Mouse (Mus musculus) layer of hippocampus, adult 2 months (tissue): ENCODE measurements at regions not wholly inside any gene's neighbourhood (a gene's known extent, or its start where the extent isn't known, plus 50 kb on each side); places are given as distances from the start of the nearest gene placed in this dataset.

Experiments
- DNase-seq, 2 experiments: peaks; one replicate each; pipeline ENCODE4 v3.0.0; 2022; ENCODE audit warnings: low spot score in 2 of 2
- H3K27ac ChIP-seq: fragments of 200-600 bp; 2 replicates; pipeline ENCODE4 v1.8.1; 2022
- H3K4me3 ChIP-seq: fragments of 200-600 bp; 2 replicates; pipeline ENCODE4 v1.8.1; 2022; ENCODE audit warnings: mild to moderate bottlenecking
- CTCF ChIP-seq: fragments of 200-600 bp; conservative IDR thresholded peaks from 2 replicates; pipeline ENCODE4 v1.8.1; 2022; ENCODE audit warnings: antibody characterized with exemption, mild to moderate bottlenecking, moderate library complexity

- Histone ChIP-seq H3K27ac (no peak overlapping the region), H3K4me3 (no peak overlapping the region)
- peak; percentile 56 for TF ChIP-seq CTCF
- DNase-seq, result no peak
Measured at GRCm38 (mm10) chr5:116731509-116731908, 139.9 kb upstream of the Srrm4 start.

- TF ChIP-seq CTCF, result no peak
- no peak for DNase-seq
- H3K27ac ChIP-seq, result no peak overlapping the region
- H3K4me3 ChIP-seq, result no peak overlapping the region
Measured at GRCm38 (mm10) chr5:116719200-116719599, 127.6 kb upstream of the Srrm4 start.

GRCm38 (mm10) chr5:116714256-116714655 lies 122.6 kb upstream of the Srrm4 start:
- TF ChIP-seq CTCF, result no peak
- Histone ChIP-seq H3K27ac (no peak overlapping the region), H3K4me3 (no peak overlapping the region)
- no peak for DNase-seq

GRCm38 (mm10) chr5:116712056-116712455 lies 120.4 kb upstream of the Srrm4 start:
- TF ChIP-seq CTCF, result no peak
- no peak for DNase-seq
- no peak overlapping the region for H3K4me3 ChIP-seq
- H3K27ac ChIP-seq, result no peak overlapping the region

DNA sequence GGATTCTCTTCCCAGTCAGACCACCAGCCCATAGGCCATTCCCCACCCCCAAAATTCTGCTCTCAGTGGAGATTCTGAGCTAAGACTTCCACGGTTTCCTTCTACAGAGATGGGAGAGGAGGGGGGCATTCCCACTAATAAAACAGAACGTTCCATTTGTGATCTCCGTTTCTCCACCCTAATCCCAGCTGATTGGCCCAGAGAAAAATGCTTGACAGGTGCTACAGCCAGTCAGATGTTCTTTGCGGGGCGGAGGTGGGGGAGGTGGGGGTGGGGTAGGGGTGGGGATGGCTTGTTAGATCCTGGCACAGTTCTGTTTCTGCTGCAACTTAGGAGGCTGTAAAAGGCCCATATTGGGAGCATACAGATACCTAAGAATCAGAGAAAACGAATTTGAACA lies 116.9 kb upstream of the Srrm4 start:
- no peak overlapping the region for H3K4me3 ChIP-seq
- no peak overlapping the region for H3K27ac ChIP-seq
- TF ChIP-seq CTCF, result no peak
- DNase-seq, result no peak

GRCm38 (mm10) chr5:116662466-116662865 lies 70.8 kb upstream of the Srrm4 start:
- no peak for TF ChIP-seq CTCF
- Histone ChIP-seq H3K27ac (no peak overlapping the region), H3K4me3 (no peak overlapping the region)
- DNase-seq, result no peak

DNA sequence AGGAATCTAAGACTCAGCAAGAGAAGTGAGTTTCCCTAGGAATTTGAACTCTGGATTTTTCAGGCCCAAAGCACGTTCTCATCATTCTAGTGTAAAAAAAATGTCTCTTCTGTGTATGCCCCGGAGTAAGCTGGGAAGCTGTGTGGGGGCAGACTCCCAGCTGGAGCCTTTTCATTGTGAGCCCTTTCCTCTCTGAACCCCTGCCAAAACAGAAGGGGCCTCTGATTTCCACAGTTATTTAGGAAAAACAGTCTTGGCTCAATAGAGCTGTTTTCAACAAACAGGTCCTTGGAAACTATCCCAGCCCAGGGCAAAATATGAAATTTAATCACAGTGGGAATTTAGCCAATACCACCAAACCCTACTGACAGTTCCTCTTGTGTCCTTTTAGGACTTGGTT lies 70.2 kb upstream of the Srrm4 start:
- peak; percentile 38 to 46 for DNase-seq
- TF ChIP-seq CTCF, result no peak
- H3K4me3 ChIP-seq, result no peak overlapping the region
- H3K27ac ChIP-seq, result no peak overlapping the region

DNA sequence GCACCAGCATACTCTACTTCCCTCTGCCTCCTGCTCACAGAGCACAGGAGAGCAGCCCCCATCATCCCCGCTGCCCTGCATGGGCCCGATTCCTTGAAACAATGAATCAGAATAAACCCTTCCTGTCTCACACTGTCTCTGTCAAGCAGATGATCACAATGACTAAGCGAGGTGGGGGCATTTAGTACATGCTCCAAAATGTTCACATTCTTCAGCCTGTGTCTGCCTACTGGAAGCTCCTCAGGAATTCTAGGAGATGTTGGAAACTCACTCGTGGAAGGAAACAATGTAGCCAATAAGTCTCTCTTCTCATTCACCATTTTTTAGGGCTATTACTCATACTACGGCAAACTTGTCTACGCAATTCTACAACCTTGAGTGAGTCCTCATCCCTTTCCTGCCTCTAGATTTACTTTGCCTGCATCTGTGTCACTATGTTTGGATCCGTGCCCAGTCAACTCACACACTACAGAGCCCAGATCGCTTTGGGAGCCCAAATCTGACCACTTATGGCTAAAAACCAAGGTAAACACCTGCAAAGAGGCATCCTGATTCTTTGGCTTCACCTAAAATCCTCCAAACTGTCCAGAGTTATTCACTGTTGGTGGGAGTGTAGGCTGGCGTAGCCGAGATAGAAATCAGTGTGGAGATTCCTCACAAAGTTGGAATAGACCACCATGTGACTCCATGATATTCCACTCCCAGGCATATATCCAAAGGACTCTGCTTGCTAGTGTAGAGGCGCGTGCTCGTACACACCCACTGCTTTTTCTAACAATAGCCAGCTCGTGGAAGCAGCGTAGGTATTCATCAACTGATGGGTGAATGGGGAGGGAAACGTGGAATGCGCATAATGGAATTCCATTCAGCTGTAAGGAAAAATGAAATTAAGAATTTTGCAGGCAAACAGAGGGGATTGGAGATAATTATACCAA lies 63.1 kb upstream of the Srrm4 start:
- TF ChIP-seq CTCF, result no peak
- H3K27ac ChIP-seq, result no peak overlapping the region
- H3K4me3 ChIP-seq, result no peak overlapping the region
- DNase-seq, result peak; percentile 11 to 39
